Mouse (Mus musculus) small intestine, adult 2 months (tissue): Measurements from ENCODE around the gene N4bp2l2. TPM values are rescaled to one million over a fixed set of nuclear protein-coding genes. Genes with fewer than 3 reads are reported as not detected.

Source experiments
- H3K27ac ChIP-seq: fragments of 200-500 bp; 2 replicates; pipeline ENCODE4 v1.5.1; 2012; ENCODE audit warnings: low read depth, low read length, control low read depth, inconsistent platforms; ENCODE audit not compliant: insufficient read depth
- H3K27me3 ChIP-seq: fragments of 200-500 bp; 2 replicates; pipeline ENCODE4 v1.6.1; 2012; ENCODE audit warnings: mild to moderate bottlenecking, moderate library complexity, low read length, inconsistent platforms; ENCODE audit not compliant: control insufficient read depth, insufficient read depth
- H3K36me3 ChIP-seq: fragments of 200-500 bp; 2 replicates; pipeline ENCODE4 v1.6.1; 2012; ENCODE audit warnings: mild to moderate bottlenecking, low read length, control low read depth, inconsistent platforms; ENCODE audit not compliant: control insufficient read depth, insufficient read depth
- H3K4me1 ChIP-seq: fragments of 200-500 bp; 2 replicates; pipeline ENCODE4 v1.6.1; 2012; ENCODE audit warnings: low read length, inconsistent platforms, mixed read lengths; ENCODE audit not compliant: control insufficient read depth, insufficient read depth, insufficient read length
- H3K4me3 ChIP-seq: fragments of 200-500 bp; 2 replicates; pipeline ENCODE4 v1.5.1; 2012; ENCODE audit warnings: low read depth, mild to moderate bottlenecking, control low read depth, inconsistent platforms, low read length, moderate library complexity
- CTCF ChIP-seq: fragments of 200-500 bp; IDR thresholded peaks from 2 replicates; pipeline ENCODE4 v1.5.1; 2012; ENCODE audit warnings: low read depth, mild to moderate bottlenecking, control low read depth, inconsistent platforms, low read length, moderate library complexity, mixed read lengths; ENCODE audit not compliant: insufficient replicate concordance, insufficient read length; ENCODE audit errors: extremely low read depth
- POLR2A ChIP-seq: fragments of 200-500 bp; IDR thresholded peaks from 2 replicates; pipeline ENCODE4 v1.6.1; 2012; ENCODE audit warnings: low read depth, mild to moderate bottlenecking, control low read depth, inconsistent platforms, low read length, moderate library complexity
- WGBS: fragments of 180-500 bp; shearing (Covaris S2); methylation state at CpG from one replicate; pipeline ENCODE4 v1.1.7; 2018; 5-methylcytosine and 5-hydroxymethylcytosine counted together
- polyA plus RNA-seq: library from polyadenylated mRNA; depleted of rRNA; stranded (reverse); fragments of >200 nt; gene quantifications from 2 replicates; pipeline ENCODE4 v1.2.3, GENCODE M21; 2012

N4bp2l2 gene
- polyA plus RNA-seq, 1 experiment, result 1.7 TPM

DNA sequence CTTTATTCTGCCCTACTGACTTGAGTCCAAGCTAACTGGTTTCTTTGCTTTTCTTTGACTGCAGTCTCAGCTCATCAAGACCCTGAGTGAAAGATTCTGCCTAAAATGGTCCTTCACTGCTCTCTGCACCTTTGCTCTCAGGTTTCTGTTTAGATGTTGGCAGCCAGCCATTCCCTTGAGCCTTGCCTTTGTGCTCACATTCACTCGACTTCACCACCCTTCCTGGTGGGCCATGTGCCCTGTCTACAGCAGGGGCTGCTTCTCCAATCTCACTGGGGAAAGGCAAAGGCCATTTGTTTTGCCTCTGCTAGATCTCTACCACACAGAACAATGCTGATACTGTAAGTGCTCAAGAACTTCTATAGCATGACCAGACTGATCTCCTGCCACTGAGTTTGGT lies 43.2 kb downstream of the N4bp2l2 start:
- no peak for TF ChIP-seq POLR2A
- TF ChIP-seq CTCF, result no peak
- H3K27me3 ChIP-seq, result no peaks in the 10 kb centered on the region
- H3K36me3 ChIP-seq, result no peaks in the 10 kb centered on the region; the same call in 1 of the 2 replicates
- no peak overlapping the region for H3K4me3 ChIP-seq
- 8% methylated on average over 1 of the region's 1 CpGs for WGBS
- peaks cover 7% of the 10 kb centered on the region; the same call in 1 of the 2 replicates for H3K4me1 ChIP-seq
- H3K27ac ChIP-seq, result 0 out of 2 replicates have a peak overlapping the region, but pooled peaks have one; percentile 37

- no peak overlapping the region for H3K27ac ChIP-seq
- TF ChIP-seq POLR2A (no peak), CTCF (no peak)
- WGBS, result 88% methylated on average over 3 of the region's 3 CpGs
- H3K27me3 ChIP-seq, result no peaks in the 10 kb centered on the region
- H3K4me1 ChIP-seq, result peaks cover 7% of the 10 kb centered on the region; the same call in 1 of the 2 replicates
- no peak overlapping the region for H3K4me3 ChIP-seq
- no peaks in the 10 kb centered on the region; the same call in 1 of the 2 replicates for H3K36me3 ChIP-seq
These were observed 44.4 kb downstream of the N4bp2l2 start for GRCm38 (mm10) chr5:150621592-150621991.

GRCm38 (mm10) chr5:150620588-150621135 lies 45.3 kb downstream of the N4bp2l2 start:
- H3K27me3 ChIP-seq, result no peaks in the 10 kb centered on the region
- WGBS, result 70% methylated on average over 7 of the region's 7 CpGs
- no peaks in the 10 kb centered on the region; the same call in 1 of the 2 replicates for H3K36me3 ChIP-seq
- H3K4me3 ChIP-seq, result no peak overlapping the region
- H3K27ac ChIP-seq, result no peak overlapping the region
- peaks cover 7% of the 10 kb centered on the region; the same call in 1 of the 2 replicates for H3K4me1 ChIP-seq
- no peak for TF ChIP-seq CTCF
- TF ChIP-seq POLR2A, result no peak

DNA sequence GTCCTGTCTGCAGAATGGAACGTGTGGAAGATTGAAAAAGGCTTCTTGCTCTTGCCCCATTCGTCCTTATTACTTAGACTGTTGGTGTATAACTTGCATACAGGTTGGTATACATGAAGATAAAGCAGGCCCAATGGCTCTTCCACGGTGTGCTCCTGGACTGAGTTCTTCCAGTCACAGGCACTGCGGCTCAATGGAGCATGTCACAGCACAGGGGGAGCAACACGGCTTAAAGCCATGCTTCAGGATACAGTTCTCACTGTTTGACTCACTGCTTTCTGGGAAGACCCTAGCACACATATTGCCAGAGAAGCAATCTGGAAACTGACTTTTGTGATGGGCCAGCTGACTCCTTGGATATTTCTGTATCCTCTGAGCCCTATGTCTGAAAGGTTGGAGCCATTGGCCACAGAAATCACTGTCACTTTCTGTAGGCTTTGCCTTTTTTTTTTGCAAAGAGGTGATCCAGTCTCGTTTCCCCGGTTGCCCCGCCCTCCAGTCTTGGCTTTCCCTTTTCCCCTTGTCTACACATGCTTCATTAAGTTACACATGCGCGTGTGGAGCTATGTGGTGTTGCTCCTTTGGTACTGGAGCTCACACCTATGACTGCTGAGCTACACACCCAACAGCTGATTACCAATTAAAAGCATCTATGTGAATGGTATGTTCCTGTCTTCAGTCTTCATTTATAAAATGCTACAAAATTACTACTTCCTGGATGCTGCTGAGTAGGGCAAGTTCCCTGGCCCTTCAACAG lies 47.2 kb downstream of the N4bp2l2 start:
- H3K4me3 ChIP-seq, result no peak overlapping the region
- no peak overlapping the region for H3K27ac ChIP-seq
- H3K27me3 ChIP-seq, result no peaks in the 10 kb centered on the region
- no peaks in the 10 kb centered on the region for H3K36me3 ChIP-seq
- WGBS, result 81% methylated on average over 10 of the region's 10 CpGs
- TF ChIP-seq CTCF, result no peak
- peaks cover 7% of the 10 kb centered on the region; the same call in 1 of the 2 replicates for H3K4me1 ChIP-seq

- no peak overlapping the region; the same call in 1 of the 2 replicates for H3K27ac ChIP-seq
- TF ChIP-seq POLR2A (no peak), CTCF (no peak)
- H3K4me1 ChIP-seq, result peaks cover 4% of the 10 kb centered on the region; the same call in 1 of the 2 replicates
- H3K36me3 ChIP-seq, result no peaks in the 10 kb centered on the region
- WGBS, result 37% methylated on average over 3 of the region's 3 CpGs
- H3K4me3 ChIP-seq, result no peak overlapping the region
- no peaks in the 10 kb centered on the region for H3K27me3 ChIP-seq
These were observed 49.3 kb downstream of the N4bp2l2 start for GRCm38 (mm10) chr5:150616731-150617130.

DNA sequence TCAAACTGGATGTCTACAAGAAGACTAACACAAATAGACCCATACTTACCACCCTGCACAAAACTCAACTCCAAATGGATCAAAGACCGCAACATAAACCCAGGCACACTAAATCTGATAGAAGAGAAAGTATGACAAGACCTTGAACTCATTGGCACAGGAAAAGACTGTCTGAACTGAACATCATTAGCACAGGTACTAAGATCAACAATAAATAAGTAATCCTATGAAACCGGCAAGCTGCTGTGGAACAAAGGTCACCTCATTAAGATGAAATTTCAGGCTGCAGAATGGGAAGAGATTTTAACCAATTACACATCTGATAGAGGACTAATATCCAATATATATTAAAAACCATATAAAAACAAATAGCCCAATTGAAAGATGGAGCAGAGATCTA lies 49.8 kb downstream of the N4bp2l2 start:
- Histone ChIP-seq H3K4me3 (no peak overlapping the region), H3K27ac (no peak overlapping the region), H3K4me1 (peaks cover 8% of the 10 kb centered on the region; the same call in 1 of the 2 replicates), H3K36me3 (no peaks in the 10 kb centered on the region), H3K27me3 (no peaks in the 10 kb centered on the region)
- 37% methylated on average over 2 of the region's 2 CpGs for WGBS
- TF ChIP-seq CTCF, result no peak
- TF ChIP-seq POLR2A, result no peak

- Histone ChIP-seq H3K4me1 (peaks cover 9% of the 10 kb centered on the region; the same call in 1 of the 2 replicates), H3K27ac (no peak overlapping the region), H3K36me3 (no peaks in the 10 kb centered on the region), H3K4me3 (no peak overlapping the region), H3K27me3 (no peaks in the 10 kb centered on the region)
- 89% methylated on average over 2 of the region's 2 CpGs for WGBS
- no peak for TF ChIP-seq CTCF
- TF ChIP-seq POLR2A, result no peak
These were observed 51.9 kb downstream of the N4bp2l2 start for GRCm38 (mm10) chr5:150614054-150614453.

DNA sequence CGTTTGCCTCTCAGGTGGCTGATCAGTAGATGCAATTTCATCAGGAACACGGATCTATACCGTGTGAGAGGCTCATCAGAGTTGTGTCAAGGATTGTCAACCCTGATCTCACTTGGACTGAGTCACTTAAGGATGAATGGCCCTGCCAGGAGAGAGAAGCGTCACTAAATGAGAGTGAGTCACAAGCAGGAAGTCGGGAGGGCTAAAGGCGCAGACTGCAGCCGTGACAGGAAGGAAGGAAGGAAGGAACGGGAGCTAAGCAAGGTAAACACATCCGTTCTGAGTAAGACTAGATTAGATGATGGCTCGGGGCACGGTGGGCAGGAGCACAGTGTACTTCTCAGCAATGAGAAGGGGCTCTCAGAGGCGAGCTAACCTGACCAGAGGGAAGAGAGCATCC lies 54.3 kb downstream of the N4bp2l2 start:
- WGBS, result 23% methylated on average over 12 of the region's 12 CpGs
- H3K27ac ChIP-seq, result peak overlapping the region; percentile 57

More for the DNA sequence above, 54.3 kb downstream of the N4bp2l2 start:
- Histone ChIP-seq H3K4me1 (peaks cover 13% of the 10 kb centered on the region; the same call in 1 of the 2 replicates), H3K27me3 (no peaks in the 10 kb centered on the region), H3K4me3 (peak overlapping the region; percentile 20), H3K36me3 (no peaks in the 10 kb centered on the region)
- TF ChIP-seq POLR2A (no peak), CTCF (no peak)
